Mouse (Mus musculus): ENCODE results near the gene Acly.

Acly gene

DNA sequence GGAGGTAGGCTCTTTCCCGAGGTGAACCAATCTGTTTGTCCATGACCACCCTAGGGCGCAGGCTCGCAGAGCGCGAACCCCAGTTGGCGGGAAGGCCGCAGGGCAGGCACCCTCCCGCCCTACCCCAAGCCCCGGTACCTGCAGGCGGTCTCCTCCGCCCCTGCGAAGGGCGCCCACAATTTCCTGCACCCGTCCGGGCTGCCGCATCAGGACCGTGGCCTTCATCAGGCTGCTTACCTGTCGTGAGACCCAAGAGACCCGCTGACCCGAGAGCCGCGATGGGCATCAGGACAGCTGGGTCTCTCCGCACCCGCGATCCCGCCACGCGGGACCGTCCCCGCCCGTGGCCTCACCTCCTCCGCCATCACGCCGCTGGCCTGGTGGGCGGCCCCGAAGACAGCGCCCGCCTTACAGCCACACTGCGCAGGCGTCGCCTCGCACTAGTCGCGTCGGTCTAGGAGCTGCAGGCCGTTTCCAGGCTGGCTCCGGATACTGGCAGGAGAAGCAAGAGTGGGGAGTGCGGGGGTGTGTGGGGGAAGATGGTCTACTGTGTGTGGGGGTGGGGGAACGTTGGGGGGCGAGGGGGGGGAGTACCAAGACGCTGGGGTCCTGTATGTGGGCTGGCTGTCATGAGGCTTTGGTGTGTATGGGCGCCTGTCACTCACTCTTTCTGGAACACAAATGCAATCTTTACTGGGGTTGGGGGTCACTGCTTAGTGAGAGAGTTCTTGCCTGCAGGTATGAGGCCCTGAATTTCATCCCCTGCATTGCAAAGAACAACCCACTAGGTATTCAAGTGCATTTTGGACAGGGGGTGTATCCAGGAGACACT lies 86.9 kb downstream of the Acly start:
- peak; percentile 52 to 84 for DNase-seq (ENCODE audit: low spot score in 2 of 2)

DNA sequence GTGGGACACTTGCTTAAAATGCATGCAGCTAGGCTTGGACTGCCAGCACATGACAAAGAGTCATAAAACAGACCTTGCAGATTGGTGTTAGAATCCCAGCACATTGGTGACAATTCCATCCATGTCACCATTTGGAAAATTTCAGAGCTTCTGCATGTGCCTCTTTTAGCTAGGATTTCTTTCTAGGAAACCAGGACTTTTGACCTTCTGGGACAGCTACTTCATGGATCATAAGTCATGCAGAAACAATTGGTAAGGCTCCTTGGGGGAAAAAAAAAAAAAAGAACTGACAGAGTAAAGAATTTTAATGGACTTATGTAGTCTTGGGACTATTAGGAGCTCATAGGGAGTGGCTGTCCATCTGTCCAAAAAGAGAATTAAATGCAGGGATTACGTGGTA lies 89.9 kb downstream of the Acly start:
- DNase-seq (ENCODE audit: low spot score in 2 of 2): no peak

DNA sequence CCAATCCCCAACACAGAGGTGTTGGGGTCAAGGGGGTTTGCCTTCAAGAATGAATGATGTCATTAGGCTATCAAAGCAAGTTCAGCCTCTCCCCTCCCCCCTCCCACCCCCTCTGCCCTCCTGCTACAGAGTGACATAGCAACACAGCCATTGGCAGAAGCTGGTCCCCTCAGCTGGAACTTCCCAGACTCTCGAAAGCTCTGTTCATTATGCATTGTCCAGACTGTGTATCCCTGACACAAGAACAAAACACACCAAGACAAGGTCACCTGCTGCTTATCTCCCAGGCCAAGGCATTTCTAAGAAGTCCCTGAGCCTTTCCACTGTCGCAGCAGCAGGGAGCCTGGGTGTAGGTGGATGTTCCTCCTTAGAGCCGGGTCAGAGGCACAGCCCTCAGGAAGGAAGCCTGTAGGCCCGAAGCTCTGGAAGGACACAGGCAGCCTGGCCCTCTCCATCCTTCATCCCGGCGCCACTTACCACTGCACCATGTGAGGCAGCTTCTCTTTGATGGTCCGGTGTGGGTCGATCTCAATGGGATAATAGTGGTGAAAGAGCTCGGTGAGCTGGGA lies 92.0 kb downstream of the Acly start:
- DNase-seq (ENCODE audit: low spot score in 2 of 2): no peak

DNA sequence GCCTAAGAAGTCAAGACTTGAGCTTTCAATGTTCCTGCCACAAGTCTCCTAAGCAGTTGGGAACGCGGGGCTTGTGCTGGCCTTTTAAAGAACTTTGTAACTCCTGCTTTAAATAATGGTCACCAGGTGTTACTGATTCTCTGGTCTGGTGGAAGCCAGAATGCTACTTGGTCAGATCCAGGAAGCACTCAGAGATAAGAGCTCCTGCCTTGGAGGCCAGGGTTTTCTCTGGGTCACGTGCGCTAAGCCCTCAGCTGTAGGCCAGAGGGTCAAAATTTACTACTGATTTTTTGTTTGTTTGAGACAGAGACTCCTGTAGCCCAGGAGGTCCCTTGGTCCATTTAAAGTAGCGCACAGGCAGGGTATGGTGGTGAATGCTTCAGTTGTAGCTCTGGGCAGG lies 95.8 kb downstream of the Acly start:
- no peak for DNase-seq (ENCODE audit: low spot score in 2 of 2)

DNA sequence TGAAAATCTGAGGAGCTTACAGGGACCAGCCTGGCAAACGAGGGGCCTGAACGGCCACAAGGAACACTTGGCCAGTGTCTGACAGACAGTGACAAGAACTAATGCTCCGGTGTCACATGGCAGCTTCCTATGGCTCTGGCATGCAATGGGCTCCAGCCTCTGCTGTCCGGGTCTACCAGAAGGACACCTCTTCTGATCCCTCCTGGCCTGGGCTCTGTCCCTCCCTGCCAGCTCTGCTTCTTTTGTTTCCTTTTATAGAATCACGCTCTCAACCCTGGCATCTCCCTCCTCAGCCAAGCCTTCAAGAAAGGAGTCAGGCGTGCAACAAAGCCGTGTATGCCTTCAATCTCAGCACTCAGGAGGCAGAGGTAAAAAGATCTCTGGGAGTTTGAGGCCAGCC lies 97.7 kb downstream of the Acly start:
- DNase-seq (ENCODE audit: low spot score in 2 of 2): no peak

DNA sequence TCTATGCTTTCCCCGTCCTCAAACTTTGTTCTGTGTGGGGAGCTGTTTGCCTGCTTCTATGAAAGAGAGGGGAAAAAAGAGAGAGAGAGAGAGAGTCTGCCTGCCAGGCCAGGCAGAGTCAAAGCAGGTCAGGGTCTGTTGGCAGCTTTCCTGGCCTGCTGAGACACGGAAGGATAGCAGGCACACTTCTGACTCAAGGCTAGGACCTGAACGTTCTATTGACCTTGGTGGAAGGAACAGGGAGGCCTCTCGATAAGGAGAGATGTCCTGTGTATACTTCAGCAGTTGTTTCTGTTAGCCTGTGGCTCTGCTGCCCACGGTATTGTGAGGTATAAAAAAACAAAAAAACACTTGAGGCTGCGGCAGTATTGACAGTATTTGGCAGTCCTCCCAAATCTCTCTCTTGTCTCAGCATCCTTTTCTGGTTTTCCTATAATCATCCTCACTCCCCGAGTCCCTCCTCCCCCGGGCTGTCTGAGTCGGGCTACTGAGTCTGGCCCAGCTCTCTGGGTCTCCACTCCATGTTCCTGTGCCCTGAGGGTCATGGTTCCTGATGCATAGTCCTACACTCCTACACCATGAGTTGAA lies 99.1 kb downstream of the Acly start:
- DNase-seq (ENCODE audit: low spot score in 2 of 2): no peak

DNA sequence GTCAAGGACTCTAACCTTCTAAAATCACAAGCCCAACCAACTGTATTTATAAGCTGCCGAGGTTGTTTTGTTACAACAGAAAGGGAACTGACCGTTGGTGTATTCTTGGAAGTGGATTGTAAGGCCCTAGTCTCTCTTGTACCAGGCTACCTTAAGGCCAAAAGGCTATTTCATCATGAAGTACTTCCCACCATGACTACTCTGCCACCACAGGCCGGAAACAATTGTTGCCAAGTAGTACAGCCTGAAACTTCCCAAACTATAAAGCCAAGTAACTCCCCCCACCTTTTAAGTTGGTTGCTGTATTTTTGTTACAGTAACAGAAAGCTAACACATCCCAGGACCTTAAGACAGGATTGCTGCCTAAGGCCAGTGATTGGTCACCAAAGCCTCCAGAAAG lies 101.0 kb downstream of the Acly start:
- no peak for DNase-seq (ENCODE audit: low spot score in 2 of 2)

Measured in left cerebral cortex, adult 9 months (tissue).